Mouse (Mus musculus) liver, embryonic 11.5 days (tissue): ENCODE measurements around the gene Fcrlb. TPM values are rescaled to one million over a fixed set of nuclear protein-coding genes. Genes with fewer than 3 reads are reported as not detected.

Source experiments
- ATAC-seq: fragments of 200-750 bp; cut with Nextera tagmentation; replicated peaks from 2 replicates; pipeline ENCODE4 v1.8.0; 2017; ENCODE audit warnings: moderate number of reproducible peaks, mild to moderate bottlenecking, moderate TSS enrichment, moderate library complexity; ENCODE audit not compliant: low FRiP score
- DNase-seq: peaks from one replicate; pipeline ENCODE4 v3.0.0-alpha.2; 2017; ENCODE audit warnings: low spot score
- H3K27ac ChIP-seq: fragments of 300-500 bp; sonication (generic); 2 replicates; pipeline ENCODE4 v1.5.1; 2014; ENCODE audit warnings: mild to moderate bottlenecking, low read depth, low read length, control low read depth
- H3K27me3 ChIP-seq: fragments of 300-500 bp; sonication (generic); replicated peaks from 2 replicates; pipeline ENCODE4 v1.6.1; 2014; ENCODE audit warnings: low read length, mixed read lengths; ENCODE audit not compliant: control insufficient read depth, insufficient read depth
- H3K36me3 ChIP-seq: fragments of 300-500 bp; sonication (generic); 2 replicates; pipeline ENCODE4 v1.6.1; 2014; ENCODE audit warnings: mild to moderate bottlenecking, low read length, moderate library complexity, mixed read lengths; ENCODE audit not compliant: control insufficient read depth, insufficient read depth
- H3K4me1 ChIP-seq: fragments of 300-500 bp; sonication (generic); replicated peaks from 2 replicates; pipeline ENCODE4 v1.6.1; 2014; ENCODE audit warnings: low read length, mixed read lengths; ENCODE audit not compliant: control insufficient read depth, insufficient read depth
- H3K4me2 ChIP-seq: fragments of 300-500 bp; sonication (generic); 2 replicates; pipeline ENCODE4 v1.6.1; 2014; ENCODE audit warnings: mild to moderate bottlenecking, control low read depth, moderate library complexity
- H3K4me3 ChIP-seq: fragments of 300-500 bp; sonication (generic); 2 replicates; pipeline ENCODE4 v1.5.1; 2014; ENCODE audit warnings: low read depth, low read length, control low read depth
- H3K9ac ChIP-seq: fragments of 300-500 bp; sonication (generic); 2 replicates; pipeline ENCODE4 v1.6.1; 2014; ENCODE audit warnings: low read depth, low read length, control low read depth
- H3K9me3 ChIP-seq: fragments of 300-500 bp; sonication (generic); 2 replicates; pipeline ENCODE4 v1.6.1; 2016; ENCODE audit warnings: low read length, inconsistent platforms, mixed read lengths; ENCODE audit not compliant: control insufficient read depth
- WGBS: fragments of 180-500 bp; shearing (Covaris S2); extraction: QIAGEN DNeasy Blood & Tissue Kit; methylation state at CpG from one replicate; pipeline ENCODE4 v1.1.7; 2014; 5-methylcytosine and 5-hydroxymethylcytosine counted together
- polyA plus RNA-seq: library from polyadenylated mRNA; unstranded; fragments of >200 nt; fragmentation: Nextera tagmentation; extraction: Ambion mirVana; gene quantifications from 2 replicates; pipeline ENCODE4 v1.2.1, GENCODE M21; 2014

The Fcrlb gene
- polyA plus RNA-seq, 1 experiment from 2014 or later, result not detected

DNA sequence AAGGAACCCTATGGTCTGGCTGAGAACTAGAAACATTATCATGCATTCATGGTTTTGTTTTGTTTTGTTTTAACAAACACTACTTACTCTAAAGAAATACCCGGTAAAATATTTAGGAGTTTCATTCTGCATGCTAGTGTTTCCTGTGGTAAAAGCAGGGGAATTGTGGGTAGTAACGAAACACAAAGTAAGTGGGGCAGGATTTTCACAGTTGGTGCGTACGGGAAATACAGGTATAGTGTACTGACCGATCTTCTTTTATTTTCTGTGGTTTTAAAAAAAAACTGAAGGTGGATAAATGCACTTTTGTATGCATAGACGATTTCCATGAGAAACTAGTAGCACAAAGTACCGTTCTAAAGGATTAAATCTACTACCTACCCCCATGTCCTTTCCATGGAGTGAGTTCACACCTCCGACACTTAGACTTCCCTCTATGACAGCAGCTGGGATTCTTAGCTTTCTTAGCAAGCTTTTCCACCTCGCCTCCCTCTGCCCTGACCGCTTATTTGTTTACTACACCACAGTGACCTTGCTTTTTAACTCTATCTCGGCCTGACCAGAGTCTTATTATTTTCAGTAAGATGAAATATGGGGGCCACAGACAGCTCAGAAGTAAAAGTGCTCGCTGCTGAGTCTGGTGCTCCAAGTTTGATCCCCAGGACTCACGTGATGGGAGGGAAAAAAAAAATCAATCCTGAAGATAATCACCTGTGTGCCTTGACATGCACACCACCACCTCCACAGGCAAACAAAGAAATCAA lies 50.9 kb downstream of the Fcrlb start:
- Histone ChIP-seq H3K27me3 (no peaks in the 10 kb centered on the region), H3K9ac (no peak overlapping the region), H3K4me2 (peak overlapping the region; percentile 47), H3K9me3 (no peaks in the 10 kb centered on the region), H3K4me3 (0 out of 2 replicates have a peak overlapping the region, but pooled peaks have one; percentile 5), H3K27ac (no peak overlapping the region), H3K36me3 (0 out of 2 replicates have a peak, but pooled peaks cover 2% of the 10 kb centered on the region), H3K4me1 (peaks cover 53% of the 10 kb centered on the region)
- no peak for DNase-seq
- WGBS, result 60% methylated on average over 13 of the region's 13 CpGs
- no peak for ATAC-seq

DNA sequence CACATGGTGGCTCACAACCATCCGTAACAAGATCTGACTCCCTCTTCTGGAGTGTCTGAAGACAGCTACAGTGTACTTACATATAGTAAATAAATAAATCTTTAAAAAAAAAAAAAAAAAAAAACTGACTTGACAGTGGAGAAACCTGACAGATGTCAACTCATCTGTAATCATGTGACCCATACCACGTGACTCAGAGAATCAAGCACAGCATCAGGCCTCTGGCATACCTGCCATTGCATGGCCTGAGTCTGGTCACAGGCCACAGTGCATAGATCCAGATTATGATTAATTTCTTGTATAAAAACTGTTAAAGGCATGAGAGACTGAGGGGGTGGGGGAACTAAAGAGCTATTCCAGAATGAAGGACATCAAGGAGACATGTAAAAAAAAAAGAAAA lies 53.9 kb downstream of the Fcrlb start:
- peaks cover 45% of the 10 kb centered on the region for H3K4me1 ChIP-seq
- H3K4me3 ChIP-seq, result no peak overlapping the region
- DNase-seq, result no peak
- H3K4me2 ChIP-seq, result no peak overlapping the region
- 68% methylated on average over 1 of the region's 2 CpGs for WGBS
- no peaks in the 10 kb centered on the region for H3K27me3 ChIP-seq
- no peak overlapping the region for H3K9ac ChIP-seq
- no peak for ATAC-seq
- no peak overlapping the region for H3K27ac ChIP-seq
- no peaks in the 10 kb centered on the region for H3K36me3 ChIP-seq
- H3K9me3 ChIP-seq, result no peaks in the 10 kb centered on the region

DNA sequence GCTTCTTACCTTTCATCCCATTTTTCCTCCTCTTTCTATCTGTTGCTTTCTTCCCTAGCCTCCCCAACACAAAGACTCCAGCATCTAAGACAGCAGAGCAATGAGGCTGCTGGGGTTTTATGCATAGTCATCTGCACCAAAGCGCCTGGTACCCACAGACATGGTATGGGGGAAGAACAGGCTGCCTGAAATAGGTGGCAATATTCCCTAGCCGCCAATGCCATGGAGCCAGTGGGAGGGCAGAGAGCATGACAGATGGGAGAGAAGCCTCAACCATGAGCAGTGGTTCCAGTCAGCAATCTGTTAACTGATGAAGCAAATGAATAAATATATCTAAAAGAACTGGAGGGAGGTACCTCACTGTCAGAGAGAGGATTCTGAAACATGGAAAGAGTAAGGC lies 55.4 kb downstream of the Fcrlb start:
- WGBS, result 82% methylated on average over 2 of the region's 2 CpGs
- Histone ChIP-seq H3K9me3 (no peaks in the 10 kb centered on the region), H3K27ac (0 out of 2 replicates have a peak overlapping the region, but pooled peaks have one; percentile 7), H3K36me3 (no peaks in the 10 kb centered on the region), H3K4me3 (no peak overlapping the region), H3K27me3 (no peaks in the 10 kb centered on the region), H3K4me1 (peaks cover 30% of the 10 kb centered on the region), H3K9ac (no peak overlapping the region), H3K4me2 (no peak overlapping the region)
- no peak for DNase-seq
- no peak for ATAC-seq

Other genes with a start within 250 kb of the Fcrlb start
- gene Atf6, start 45.2 kb downstream of the Fcrlb start, polyA plus RNA-seq, result 11.5 and 12.4 TPM in 2 replicates
- 0.62 TPM in 1 of 2 replicates, not detected in the other for gene Gm26620, start 27.9 kb downstream of the Fcrlb start, polyA plus RNA-seq
- gene Dusp12, start 27.4 kb downstream of the Fcrlb start, polyA plus RNA-seq, result 34.8 and 36.7 TPM in 2 replicates
- gene Fcrla, start 14.6 kb upstream of the Fcrlb start, polyA plus RNA-seq, result 0.35 and 0.45 TPM in 2 replicates
- 1.8 and 2.0 TPM in 2 replicates for gene Fcgr2b, start 63.6 kb upstream of the Fcrlb start, polyA plus RNA-seq
- gene Fcgr4, start 106.0 kb upstream of the Fcrlb start, polyA plus RNA-seq, result 1.5 and 2.4 TPM in 2 replicates
- 28.7 and 29.8 TPM in 2 replicates for gene Fcgr3, start 152.0 kb upstream of the Fcrlb start, polyA plus RNA-seq
- gene Cfap126, start 201.0 kb upstream of the Fcrlb start, polyA plus RNA-seq, result 1.4 and 2.2 TPM in 2 replicates
- 261 and 281 TPM in 2 replicates for gene Sdhc, start 237.7 kb upstream of the Fcrlb start, polyA plus RNA-seq
- gene Mpz, start 237.8 kb upstream of the Fcrlb start, polyA plus RNA-seq, result 0.14 TPM in 1 of 2 replicates, not detected in the other